Mouse (Mus musculus) cerebellum, adult 11 months (tissue): ENCODE measurements around the gene Mmp20.
A peak's percentile ranks its signal among the peaks of the same experiment; 100 is the strongest.

Experiments used
- DNase-seq: peaks from one replicate; pipeline ENCODE4 v3.0.0; 2022

The Mmp20 gene

GRCm38 (mm10) chr9:7691790-7692189 is 63.8 kb downstream of the Mmp20 start, which contains the start of gene Mmp7:
Gene Mmp7, plus strand, starts transcription at chr9:7692090.
- no peak for DNase-seq

DNA sequence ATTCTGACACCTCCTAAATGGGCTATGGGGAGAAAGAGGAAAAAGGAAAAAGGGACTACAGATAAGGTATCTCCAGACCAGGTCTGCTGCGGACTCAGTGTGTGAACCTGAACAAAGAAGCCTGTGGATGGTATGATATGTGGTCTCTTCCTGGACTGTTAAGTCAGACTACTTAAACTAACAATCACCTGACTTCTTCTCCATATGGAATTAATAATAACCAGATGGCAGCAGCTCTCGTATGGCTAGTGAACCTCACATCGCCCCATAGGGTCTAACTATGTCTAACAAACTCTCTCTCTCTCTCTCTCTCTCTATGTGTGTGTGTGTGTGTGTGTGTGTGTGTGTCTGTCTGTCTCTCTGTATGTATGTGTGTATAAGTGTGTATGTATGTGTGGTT is 65.9 kb downstream of the Mmp20 start:
- no peak for DNase-seq

DNA sequence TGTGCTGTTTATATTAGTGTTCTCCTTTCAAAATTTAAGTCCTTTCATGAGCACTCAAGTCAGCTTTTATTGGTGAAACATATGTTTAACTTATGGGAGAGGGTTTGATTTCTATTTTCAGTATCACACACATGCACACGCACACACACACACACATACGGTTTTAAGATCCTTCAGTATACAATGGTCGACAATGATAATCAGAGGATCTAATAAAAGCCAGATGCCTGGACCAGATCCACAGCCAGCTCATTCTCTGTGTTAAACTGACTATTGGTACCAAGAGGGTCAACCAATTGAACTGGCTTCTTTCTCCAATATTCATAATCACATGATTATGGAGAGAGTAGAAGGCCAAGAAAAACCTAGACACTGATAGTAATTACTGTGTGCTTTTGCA is 67.6 kb downstream of the Mmp20 start:
- no peak for DNase-seq

DNA sequence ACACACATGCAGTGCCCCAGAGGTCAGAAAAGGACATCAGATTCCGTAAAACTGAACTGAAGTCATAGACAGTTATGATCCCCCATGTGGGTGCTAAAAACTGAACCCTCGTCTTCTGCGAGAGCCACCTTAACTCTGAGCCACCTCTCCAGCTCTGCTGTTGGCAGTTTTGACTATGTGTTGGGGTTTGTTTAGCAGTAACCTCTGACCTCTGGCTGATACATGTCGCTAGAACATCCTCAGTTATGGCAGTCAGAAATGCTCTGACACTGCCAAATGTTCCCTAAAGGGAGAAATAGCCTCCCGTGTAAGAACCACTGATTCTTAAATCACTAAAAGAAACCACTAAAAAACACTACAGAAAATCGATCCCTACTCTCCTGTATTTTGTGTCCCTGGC is 80.7 kb downstream of the Mmp20 start:
- DNase-seq: no peak

DNA sequence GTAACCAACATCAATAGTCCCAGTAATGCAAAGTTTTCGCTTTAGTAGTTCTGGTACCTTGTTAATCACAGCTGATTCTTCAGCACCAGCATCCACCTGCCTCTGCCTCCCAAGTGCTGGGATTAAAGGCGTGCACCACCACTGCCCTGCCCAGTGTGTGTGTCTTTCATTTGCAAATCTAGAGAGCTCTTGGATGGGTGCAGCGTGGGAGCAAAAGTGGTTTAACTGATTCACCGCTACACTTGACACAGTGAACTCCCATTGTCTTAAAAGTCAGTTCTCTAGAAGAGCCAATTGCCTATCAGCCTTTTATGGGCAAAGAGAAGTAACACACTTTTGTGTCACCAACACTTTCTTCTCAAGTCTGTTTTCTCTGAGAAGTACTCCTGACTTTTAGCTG is 83.2 kb downstream of the Mmp20 start:
- DNase-seq: no peak

DNA sequence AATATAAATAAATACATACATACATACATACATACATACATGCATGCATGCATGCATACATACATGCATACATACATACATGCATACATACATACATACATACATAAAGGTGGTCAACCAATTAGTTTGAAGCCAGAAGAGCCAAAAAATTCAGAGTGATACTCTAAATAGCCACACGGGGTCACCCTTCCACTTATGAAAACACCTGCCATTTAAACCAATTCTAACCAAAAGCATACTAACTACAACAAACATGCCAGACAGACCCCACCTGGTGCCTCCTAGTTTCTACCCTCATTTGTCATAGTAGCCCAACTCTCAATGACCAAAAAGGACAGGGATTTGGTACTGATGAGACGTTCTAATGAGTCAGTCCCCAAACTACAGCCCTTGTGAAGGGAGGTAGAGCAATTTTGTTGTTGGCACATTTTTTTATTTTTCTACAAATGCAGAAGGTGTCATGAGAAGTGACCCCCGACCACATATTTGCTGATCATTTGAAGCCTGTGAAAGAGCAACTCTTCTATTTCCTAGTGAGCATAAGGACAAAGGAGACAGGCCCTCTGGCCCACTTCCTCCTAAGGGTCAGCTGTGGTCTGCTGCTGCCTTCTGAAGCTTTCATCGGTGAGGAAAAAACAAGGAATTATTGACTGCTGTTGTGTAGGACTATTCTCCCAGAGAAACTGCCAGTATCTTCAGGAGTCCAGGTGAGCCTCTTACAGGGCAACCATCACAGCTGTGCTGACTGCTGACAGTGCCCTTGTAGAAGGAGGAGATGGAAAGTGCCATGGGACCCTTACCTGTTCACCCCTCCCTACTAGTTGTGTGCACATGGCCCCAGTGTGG is 86.3 kb downstream of the Mmp20 start:
- peak; percentile 12 for DNase-seq

- no peak for DNase-seq
Measured at GRCm38 (mm10) chr9:7714908-7715175, 86.8 kb downstream of the Mmp20 start.

- DNase-seq: no peak
Measured at GRCm38 (mm10) chr9:7721543-7721942, 93.5 kb downstream of the Mmp20 start.
